Mouse (Mus musculus) heart, postnatal 4 days (tissue): ENCODE measurements around the gene Ash1l. TPM values are rescaled to one million over a fixed set of nuclear protein-coding genes. Genes with fewer than 3 reads are reported as not detected.

Source experiments
- DNase-seq: peaks from one replicate; pipeline ENCODE4 v3.0.0; 2021
- total RNA-seq, 2 experiments: library from RNA; stranded (reverse); gene quantifications; 2 replicates each; pipeline ENCODE4 v1.2.3; 2021

Gene Ash1l
- total RNA-seq, 2 experiments from 2014 or later = 42.0 to 46.8 TPM

DNA sequence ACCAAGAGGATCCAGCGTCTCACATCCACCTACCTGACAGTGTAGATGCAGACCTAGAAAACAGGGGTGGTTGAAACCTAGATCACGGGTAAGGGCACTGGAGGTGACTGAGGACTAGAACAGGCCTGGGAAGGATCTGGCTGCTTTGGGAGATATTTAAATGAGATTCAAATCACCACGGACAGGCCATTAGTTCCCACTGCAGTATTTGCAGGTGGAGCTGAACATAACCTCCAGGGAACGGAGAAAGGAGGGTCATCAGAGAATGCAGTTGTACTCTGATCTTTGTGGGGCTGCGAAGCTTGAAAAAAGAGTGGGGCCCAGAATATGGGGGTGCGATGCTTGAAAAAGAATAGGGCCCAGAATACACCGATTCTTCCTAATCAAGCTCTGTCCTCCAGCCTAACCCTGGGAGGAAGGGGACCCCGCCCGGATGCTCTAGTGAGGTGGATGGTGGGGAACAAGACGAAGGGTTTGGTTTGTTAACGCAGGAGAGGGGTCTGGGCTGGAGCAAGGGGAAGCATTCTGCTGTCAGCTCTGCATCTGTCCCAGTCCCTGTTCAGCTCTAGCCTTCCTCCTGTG lies 142.2 kb downstream of the Ash1l start:
- no peak for DNase-seq

DNA sequence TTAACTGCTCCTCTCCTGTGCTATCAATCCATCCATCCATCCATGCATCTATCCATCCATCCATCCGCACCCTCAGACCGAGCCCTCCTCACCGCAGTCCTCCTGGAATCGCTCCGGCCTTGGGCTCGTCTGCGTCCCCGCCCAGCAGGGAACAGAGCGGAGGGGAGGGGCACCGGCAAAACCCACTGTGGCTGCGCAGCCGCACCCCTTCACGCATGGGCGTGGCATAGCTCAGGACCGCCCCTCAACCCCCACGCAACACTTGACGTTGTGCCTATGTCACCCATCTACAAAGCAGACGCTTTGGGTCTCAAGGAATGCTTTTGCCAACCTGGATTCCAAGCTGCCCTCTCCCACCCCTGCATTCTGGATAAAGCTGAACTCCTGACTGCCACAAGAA lies 142.8 kb downstream of the Ash1l start, which contains the start of gene Rusc1:
Gene Rusc1 (minus strand): TSS at position 137 of the 400 bp plus-strand sequence.
- DNase-seq = peak; percentile 87

DNA sequence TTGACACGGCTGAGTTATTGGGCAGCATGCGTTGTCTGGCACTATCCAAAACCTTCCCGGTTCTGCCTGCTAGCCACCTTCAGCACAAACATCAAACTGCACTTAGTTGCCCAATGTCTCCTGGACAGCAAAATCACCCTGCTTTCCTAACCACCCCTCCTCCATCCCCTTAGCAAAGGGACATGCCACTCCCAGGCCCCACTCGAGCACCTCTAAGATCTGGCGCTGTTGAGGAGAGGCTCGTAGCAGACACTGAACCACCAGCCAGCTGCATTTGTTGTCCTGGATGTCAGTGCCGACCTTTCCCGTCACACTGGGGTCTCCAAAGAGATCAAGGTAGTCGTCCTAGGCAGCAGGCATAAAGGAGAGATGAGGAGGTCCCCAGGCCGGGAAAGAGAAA lies 143.6 kb downstream of the Ash1l start:
- no peak for DNase-seq

DNA sequence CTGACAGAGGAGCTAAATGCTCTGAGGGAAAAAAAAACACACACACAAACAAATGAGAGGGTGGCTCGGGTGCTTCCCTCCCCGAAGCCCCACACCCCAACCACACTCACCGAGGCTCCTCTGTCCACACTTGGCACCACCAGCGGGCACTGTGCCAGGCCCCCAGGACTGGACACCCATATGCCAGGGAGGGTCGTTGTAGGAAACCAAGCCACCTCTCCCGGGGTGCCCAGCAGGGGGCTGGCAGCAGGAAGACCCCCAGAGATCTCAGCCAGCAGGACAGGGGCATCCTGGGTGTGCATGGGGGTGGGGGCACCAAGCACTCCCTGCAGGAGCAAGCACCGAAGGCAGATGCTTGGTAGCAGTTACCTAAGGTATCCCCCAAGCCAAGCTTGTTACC lies 150.4 kb downstream of the Ash1l start, which contains the start of gene Gm43738:
Gene Gm43738 (minus strand): TSS at position 289 of the 400 bp plus-strand sequence.
- DNase-seq = peak; percentile 30

DNA sequence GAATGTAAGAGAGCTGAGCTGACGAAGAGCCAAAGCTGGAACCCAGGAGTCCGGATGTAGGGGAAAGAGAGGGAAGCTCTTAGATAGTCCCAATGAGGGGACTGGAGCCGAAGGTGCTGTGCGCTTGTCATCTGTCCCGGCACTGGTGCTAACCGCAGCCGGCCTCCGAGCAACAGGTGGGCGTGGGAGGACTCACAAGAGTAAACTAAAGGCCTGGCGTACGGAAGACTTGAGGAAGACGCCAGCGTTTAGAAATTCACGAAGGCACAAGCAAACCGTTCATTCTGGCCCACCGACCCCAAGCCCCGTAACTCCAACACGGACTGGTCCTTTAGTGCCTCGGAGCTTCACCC lies 151.0 kb downstream of the Ash1l start:
- DNase-seq = no peak

DNA sequence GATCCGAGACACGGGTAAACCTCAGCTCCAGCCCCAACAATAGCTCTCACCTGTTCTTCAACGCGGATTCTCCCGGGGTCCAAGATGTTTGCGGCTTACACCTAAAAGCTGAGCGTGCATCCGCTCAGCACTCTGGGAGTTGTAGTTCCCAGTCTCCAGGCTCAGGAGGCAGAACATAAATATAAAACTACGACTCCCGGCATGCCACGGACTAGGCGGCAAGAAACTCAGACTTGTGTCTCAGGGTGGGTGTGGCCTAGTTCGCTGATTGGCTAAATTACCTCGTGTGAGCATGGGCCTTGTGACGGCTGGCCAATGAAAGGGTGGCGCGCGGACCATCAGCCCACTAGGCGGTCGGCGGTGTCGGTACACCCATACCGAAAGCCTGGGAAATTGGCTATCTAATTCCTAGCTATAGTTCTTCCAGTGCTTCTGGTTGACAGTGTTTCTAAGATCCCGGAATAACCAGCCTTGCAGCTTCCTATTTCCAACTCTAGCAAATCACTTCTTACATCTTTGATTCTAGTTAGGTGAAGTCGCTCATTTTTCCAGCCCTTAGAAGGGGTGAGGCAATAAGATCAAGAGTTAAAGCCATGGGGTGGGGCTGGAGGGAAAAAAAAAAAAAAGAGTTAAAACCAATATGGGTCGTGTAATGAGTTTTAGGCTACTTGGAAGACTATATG lies 151.5 kb downstream of the Ash1l start, which contains the start of gene Fdps:
Gene Fdps (minus strand): TSS at position 148 of the 683 bp plus-strand sequence.
- DNase-seq = peak; percentile 94

DNA sequence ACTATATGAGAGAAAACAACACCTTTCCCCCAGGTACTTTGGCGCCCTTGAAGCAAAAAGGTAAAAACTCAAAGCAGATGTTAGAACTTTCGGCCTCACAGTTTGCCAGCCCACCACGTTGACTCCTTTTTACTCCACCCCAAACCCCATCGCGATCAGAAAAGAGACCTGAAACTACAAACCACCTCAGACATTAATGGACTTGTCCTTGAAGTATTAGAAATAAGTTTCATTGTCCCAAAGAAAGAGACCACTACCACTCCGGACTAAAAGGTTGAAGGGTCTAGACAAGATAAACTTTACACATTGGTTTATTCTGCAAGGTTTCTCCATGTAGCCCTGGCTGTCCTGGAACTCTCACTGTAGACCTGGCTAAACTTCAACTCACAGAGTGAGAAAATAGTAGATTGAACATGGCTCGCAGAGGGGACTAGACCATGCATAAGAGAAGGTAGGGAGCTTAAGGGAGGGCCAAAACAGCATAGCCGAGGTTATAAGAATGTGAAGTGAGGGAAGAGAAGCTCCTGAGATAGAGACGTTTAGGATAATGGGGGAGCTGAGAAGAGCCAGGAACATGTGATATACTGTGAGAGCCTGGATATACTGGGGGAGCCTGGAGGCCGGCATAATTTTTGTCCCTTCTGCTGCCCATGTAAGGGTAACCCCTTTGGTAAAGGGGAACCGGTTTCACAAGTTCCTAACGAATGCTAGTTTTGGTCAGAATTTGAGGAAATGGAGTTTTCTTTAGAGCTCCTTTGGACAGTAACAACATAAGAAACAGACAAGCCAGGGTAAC lies 152.3 kb downstream of the Ash1l start:
- no peak for DNase-seq

DNA sequence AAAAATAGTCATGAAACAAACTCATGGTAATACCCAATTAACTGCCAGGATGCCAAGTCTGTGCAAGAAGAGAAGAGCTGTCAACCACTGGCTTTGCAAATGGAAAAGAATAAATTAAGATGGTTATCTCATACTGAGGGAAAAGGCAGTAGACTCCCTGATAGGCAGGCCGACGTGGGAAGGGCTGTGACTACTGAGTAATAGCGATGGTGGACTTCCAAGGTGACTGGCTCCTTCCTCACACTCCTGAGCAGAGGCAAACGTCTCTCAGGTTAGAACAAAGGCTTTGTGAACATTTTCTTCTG lies 152.8 kb downstream of the Ash1l start:
- no peak for DNase-seq

DNA sequence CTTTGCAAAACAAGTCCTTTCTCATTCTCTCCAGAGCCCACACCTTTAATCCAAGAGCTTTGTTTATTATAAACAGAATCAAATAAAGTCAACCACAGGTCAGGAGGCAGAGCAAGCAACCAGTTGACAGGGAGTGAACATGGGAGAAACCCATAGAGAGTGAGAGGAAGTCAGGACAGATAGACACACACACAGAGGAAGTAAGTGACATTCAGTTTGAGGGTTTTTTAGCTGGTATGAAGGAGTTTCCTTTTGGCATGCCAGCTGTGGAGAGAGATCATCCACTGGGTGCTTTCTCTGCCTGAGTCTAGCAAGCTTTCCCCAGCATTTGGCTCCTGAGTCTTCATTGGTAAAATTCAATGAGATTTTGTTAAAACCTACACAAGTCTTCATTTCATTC lies 156.5 kb downstream of the Ash1l start:
- no peak for DNase-seq

DNA sequence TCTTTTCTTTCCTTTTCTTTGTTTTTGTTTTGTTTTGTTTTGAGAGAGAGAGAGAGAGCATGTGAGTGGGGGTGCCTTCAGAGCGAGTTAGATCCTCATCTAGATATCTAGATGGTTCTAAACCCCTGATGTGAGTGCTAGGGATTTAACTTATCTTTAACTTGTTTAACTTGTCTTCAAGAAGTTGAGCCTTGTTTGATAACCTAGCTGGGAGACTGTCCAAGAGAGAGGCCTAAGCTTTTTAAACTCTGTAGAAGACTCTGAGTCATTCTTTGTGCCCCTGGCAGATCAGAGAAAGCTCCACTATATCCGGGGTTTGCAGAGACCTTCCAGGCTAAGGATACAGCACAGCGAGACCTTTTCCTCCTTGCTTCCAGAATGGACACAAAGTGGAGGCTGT lies 157.1 kb downstream of the Ash1l start:
- DNase-seq = no peak

DNA sequence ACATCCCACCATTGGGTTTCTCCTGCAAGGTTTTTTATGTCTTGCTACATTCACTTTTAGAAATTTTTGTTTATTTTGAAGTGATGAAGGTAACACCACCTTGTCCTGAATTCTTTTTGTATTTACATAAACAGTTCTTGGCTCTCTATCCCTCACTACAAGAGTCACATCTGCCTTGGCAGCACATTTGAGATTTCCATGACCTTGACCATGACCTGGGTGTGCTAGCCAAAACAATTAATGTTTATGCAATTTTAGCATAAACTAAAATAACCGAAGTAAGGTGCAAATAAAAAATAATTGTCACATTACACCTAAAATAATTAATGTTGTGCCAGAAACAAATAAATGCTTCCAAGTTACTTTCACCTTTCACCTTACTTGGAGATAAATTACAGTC lies 157.7 kb downstream of the Ash1l start:
- no peak for DNase-seq

DNA sequence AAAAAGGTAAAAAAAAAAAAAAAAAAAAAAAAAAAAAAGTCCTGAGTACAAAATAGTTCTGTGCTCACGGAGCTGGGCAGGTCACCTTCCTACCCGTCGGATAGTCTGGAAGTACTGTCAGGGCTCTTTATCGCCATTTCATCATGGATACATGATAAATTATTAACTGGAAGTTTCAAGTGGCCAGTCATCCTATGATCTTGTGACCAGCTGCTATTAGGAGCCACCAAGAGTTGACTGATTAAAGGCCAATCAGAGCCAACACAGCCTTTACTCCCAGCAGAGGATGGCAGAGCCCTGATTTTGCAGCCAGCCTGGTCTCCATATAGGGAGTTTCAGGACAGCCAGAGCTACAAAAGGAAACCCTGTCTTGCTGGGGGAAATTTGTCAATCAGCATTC lies 162.6 kb downstream of the Ash1l start:
- no peak for DNase-seq

DNA sequence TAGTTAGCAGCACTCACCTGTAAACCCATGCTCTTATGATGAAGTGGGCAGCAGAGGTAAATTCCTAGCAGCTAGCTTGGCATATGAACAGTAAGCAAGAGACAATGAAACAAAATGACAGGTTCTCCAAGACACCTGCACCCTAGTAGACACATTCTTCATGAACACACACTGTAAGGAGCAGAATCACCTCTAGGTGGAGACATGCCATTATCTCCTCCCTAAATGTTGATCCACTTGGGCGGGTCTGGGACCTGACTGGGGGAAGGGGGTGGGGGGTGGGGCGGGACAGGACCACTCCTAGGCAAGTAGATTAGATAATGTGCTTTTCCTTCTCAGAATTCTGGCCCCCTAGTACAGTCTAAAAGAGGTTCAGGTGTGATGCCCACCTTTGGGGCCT lies 165.1 kb downstream of the Ash1l start:
- DNase-seq = peak; percentile 33

DNA sequence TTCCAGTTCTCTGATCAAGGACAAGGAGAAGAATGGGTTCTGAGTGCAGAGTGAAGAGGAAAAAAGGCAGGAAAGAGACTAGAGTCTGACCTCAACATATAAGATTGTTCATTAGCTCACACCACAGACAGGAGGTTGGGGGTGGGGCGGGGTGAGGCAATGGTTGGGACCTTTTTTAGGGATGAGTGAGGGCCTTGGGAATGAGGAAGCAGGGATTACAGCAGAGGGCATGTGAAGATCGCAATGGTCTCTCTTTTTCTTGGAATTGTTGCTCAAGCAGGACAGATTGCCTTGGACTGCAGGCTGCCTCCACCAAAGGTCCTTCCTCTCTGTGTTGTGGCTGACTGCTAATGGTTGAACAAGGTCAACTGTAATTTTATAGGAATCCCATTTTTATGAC lies 172.9 kb downstream of the Ash1l start:
- DNase-seq = peak; percentile 69

DNA sequence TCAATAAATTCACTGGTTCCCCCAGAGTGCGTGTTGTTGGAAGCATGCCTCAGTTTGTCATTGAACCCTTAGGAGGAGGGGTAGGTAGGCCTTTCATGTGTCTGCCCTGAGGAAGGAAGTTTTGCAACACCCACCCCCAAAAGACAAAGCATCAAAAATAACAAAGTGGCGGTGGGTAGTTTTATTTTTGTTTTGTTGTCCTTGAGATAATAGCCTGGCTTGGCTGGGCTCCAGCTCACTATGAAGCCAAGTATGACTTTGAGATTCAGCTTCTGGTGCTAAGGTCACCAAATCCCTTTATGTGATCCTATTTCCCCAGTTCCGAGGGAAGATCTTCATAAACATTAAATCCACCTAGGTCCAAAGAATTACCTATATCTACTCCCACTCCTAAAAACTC lies 173.8 kb downstream of the Ash1l start:
- DNase-seq = peak; percentile 65

DNA sequence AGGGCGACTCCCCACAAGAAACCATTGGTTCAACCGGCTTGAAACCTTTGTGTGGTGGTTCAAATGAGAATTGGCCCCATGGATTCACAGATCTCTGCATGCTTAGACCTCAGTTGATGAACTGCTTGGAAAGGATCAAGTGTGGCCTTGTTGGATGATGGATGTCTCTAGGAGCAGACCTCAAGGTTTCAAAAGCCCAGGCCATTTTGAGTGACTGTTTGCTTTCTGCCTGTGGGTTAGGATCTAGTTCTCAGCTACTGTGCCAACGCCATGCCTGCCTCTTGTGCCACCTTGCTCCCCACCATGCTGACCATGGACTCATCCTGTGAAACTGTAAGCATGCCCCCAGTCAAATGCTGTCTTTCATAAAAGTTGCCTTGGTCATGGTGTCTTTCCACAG lies 175.6 kb downstream of the Ash1l start:
- DNase-seq = no peak

Other genes with a start within 250 kb of the Ash1l start
- gene Rit1, start 233.8 kb upstream of the Ash1l start, total RNA-seq = 10 to 100 TPM; 43.4 to 48.0 TPM
- 1 to 10 TPM; 5.0 to 7.1 TPM for gene Syt11, start 175.5 kb upstream of the Ash1l start, total RNA-seq
- 10 to 100 TPM; 28.0 to 31.7 TPM for gene Gon4l, start 115.4 kb upstream of the Ash1l start, total RNA-seq
- gene Msto1, start 36.6 kb upstream of the Ash1l start, total RNA-seq = 10 to 100 TPM; 28.5 to 29.9 TPM
- gene Dap3, start 559 bp downstream of the Ash1l start, total RNA-seq = 100 to 1,000 TPM; 102 to 114 TPM
- 10 to 100 TPM; 12.3 to 12.5 TPM for gene Rusc1, start 142.7 kb downstream of the Ash1l start, total RNA-seq
- gene Gm43738, start 150.5 kb downstream of the Ash1l start, total RNA-seq = not detected
- gene Fdps, start 151.3 kb downstream of the Ash1l start, total RNA-seq = 10 to 100 TPM; 54.5 to 58.7 TPM
- gene Pklr, start 185.5 kb downstream of the Ash1l start, total RNA-seq = not detected
- gene Hcn3, start 209.6 kb downstream of the Ash1l start, total RNA-seq = 1 to 10 TPM in 1 of 2 experiments, under 1 TPM in 1; 0.86 to 1.1 TPM
- gene Clk2, start 214.2 kb downstream of the Ash1l start, total RNA-seq = 10 to 100 TPM; 30.3 to 32.1 TPM
- gene Scamp3, start 226.9 kb downstream of the Ash1l start, total RNA-seq = 10 to 100 TPM; 46.7 to 47.3 TPM
- gene Fam189b, start 232.5 kb downstream of the Ash1l start, total RNA-seq = 1 to 10 TPM; 8.8 to 9.0 TPM